Mouse (Mus musculus) urinary bladder, postnatal 25 days (tissue): ENCODE data around the gene Azin2.
A peak's percentile ranks its signal among the peaks of the same experiment; 100 is the strongest.

ENCODE experiments used
- DNase-seq: peaks from one replicate; pipeline ENCODE4 v3.0.0; 2022; ENCODE audit warnings: low spot score

Gene Azin2

DNA sequence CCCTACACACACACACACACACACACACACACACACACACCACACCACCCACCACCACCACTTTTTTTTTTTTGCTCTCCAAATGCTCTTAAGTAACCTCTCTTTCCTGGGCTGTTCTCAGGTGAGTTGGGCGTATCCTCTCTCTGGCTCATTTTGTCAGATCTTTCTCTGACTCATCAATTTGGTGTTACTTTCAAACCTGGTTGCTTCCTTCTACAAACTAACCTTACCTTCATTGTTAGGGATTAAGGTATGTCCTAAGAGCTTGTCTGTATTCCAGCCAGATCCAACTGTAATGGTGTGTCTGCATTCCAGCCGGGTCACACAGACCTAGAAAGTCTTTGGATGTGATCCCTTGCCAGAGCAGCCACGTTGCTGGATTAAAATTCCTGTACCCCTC lies 15.0 kb upstream of the Azin2 start:
- no peak for DNase-seq

DNA sequence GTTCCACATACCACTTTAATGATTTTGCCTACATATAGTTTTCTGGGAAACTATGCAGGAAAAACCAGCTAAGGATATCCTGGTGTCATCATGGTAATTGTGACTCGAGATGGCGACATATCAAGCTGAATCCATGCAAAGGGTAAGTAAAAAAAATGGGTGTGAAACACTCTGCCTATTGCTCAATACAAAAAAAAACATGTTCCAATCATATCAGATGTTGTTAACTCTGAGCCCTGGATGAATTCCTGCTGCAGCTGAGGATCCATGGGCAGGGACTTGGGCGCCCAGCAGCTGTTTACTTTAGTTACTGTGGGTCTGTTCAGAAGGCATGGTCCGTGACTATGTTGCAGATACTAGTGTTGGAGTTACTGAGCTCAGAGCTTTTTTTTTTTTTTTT lies 14.3 kb upstream of the Azin2 start:
- DNase-seq = no peak

DNA sequence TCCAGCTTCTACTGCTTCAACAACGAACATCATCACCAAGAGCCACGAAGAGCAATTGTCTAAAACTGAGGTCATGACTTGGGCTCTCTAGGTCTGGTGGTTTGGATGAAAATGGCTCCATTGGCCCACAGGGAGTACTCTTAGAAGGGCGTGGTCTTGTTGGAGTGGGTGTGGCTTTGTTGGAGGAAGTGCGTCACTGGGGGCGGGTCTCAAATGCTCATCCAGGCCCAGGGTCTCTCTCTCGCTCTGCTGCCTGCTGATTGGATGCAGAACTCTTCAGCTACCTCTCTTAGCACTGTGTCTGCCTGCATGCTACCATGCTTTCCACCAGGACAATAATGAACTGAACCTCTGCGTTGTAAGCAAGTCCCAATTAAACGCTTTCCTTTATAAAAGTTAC lies 12.4 kb upstream of the Azin2 start:
- no peak for DNase-seq

DNA sequence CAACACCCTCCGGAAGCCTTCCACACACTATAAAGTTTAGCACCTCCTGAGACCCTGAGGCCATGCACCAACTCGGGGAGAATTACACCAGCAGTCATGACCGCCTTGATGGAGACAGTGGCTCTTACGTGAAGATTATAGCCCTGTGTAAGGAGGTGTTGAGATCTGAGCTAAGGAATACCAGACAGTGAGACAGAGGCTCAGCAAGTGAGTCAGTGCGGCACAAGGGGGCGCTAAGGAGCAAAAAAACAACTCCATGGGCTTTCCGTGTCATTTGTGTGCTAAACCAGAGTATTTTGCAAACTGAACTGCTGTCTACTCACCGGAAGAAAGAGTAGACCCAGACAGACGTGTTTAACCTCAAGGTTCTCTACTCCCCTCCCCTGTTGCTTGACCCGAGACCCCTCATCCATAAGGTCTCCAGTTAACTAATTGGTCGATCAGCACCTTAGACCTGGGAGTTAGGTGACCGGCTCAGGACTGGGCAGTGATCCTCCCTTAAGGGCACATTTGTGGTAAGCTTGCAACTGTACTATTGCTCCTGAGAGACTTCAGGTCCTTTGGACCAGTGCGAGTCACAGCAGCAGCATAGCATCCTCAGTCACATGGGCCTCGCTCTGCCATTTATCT lies 8.9 kb upstream of the Azin2 start:
- peak; percentile 75 for DNase-seq

DNA sequence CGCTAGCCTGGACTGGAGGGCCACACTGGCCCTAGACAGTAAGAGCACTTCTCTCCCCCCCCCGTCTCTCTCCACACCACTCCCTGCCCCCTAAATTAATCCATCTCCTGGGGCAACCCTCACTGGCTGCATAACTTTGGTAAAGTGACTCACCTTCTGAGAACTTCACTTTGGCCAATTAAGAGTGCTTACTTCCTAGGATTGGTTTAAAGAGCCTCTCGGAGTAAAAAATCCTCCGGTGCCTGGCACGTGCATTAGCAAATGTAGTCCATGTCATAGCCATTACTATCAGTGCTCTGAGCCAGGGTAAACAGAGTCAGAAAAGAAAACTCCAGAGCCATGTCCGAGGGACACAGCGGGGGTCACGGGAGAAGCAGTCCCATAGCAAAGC lies 8.2 kb upstream of the Azin2 start:
- DNase-seq = no peak

DNA sequence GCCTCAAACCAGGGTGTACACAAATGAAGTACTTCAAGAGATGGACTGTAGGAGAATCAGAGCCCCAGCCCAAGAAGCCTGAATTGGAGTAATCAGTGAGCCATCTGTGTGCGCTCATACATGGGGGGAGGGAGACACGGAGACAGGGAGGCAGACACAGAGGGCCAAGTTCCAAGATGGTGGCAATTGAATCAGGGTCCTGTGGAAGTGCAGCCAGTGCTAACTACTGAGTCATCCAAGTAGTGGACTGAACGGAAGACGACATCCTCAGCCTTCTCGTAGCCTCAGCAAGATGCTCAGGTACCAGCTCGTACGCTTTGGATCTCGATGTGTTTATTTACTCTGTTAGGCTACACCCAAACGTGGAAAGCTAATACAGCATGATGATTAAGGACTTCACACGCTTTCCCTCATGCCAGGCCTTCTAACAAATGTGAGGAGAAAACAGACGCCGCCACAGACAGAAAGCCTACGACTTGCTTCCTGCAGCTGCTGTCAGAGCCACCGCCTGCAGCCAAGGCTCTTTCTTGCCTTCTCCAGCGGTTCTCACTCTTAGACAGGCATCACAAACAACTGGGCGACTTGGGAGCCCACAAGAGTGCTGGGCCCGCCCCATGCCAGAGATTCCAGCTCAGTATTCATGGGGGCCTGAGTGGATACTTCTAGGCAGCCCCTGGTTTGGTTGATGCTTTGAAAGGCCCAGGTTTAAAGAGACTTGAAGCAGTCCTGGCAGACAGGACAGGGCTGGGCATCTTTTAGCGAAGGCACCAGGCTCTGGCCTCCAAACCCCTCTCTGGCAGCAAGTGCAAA lies 7.6 kb upstream of the Azin2 start:
- no peak for DNase-seq

DNA sequence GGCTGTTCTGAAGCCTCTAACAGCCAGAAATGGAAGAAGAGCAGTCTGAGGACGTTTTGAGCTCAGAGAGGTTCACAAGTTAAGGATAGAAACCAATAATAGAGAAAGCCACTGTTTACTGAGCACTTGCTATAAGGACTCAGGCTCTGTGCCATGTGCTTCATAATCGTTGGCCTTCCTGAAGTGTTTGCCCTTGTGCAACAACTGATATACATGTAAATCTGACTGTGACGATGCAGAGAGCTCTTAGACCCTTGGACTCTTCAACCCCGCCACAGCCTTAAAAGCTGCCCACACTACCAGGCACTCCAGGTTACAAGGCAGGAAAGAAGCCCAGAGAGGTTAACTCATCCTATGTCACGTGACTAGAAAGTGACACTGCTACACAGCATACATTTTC lies 6.8 kb upstream of the Azin2 start:
- DNase-seq = no peak

DNA sequence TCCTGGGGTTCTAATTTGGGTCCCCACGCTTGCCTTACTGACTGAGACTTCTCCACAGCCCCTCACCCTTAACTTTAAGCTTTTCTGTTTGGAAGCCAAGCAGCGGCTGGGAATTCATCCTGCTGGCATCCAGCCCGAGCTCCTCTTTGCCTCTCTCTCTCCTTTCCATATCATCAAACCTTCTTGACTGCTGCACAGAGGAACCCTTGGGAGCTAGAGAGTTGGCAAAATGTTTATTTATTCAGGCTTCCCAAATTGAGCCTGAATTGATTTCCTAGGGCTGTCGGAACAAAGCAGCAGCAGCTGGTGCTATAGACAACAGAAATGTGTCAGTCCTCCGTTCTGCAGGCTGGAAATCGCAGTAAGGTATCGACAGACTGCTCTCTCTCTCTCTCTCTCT lies 4.5 kb upstream of the Azin2 start:
- DNase-seq = no peak

DNA sequence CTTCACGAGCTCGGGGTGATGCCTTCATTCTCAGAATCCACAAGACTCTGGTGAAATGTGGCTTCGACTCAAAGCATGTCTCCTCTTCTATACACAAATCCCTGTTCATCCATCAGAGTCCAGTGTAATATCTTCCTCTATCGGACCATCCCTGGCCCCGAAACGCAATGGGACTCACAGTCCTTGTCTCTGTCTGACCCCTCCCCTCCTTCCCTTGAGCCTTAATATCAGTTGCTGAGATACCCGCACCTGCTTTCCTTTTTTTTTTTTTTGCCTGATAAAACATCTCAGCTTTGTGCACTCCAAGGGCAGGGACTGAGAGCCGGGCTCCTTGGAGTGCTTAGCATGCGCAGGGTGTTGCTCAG lies 666 bp upstream of the Azin2 start:
- no peak for DNase-seq

DNA sequence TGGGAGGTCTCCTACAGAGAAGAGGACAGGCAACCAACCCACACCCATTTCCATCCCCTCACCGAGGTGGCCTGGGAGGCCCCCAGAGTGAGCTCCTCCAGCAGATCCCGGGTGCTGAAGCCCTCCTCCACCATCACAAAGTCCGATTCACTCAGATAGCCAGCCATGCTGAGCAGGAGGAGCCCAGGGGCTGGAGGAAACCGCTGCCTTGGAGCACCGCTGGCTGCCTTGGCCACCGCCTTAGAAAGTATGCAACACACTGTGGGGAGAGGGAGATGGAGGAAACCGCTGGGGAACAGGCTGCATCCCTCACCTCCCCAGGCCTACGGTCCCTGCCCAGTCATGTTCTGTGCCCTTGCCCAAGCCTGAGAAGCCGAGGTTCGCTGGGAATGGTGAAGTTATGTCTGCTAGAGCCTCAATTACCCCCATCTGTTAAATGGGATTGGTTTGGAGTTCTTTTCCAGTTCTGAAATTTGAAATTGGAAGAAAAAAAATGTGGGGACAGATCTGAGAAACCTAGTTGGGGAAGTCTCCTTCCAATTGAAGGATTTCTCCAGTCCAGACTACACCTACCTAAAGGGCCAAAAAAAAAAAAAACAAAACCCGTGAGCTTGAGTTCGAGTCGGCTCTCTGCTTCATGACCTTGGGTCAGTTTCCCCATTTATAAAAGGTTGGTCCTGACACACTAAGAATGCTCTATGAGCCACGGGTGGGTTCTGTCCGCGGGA lies 777 bp downstream of the Azin2 start:
- no peak for DNase-seq

DNA sequence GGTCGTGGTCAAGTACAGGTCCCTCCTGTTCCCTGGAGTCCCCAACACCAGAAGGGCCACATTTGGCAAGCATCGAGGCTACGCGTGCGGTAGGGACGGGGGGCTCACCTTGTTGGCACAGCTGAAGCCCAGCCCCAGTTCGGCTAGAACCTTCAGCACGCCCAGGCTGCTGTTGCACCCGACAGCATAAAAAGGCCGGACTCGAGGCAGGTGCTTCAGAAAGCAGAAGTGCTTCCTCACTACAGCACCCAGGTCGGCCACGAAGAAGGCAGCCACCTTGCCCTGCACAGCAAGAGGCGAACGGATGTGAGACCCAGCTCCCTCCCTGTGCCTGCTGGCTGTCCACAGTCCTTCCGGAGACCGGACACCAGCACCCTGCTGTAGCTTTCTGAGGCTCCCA lies 2.6 kb downstream of the Azin2 start:
- DNase-seq = no peak

DNA sequence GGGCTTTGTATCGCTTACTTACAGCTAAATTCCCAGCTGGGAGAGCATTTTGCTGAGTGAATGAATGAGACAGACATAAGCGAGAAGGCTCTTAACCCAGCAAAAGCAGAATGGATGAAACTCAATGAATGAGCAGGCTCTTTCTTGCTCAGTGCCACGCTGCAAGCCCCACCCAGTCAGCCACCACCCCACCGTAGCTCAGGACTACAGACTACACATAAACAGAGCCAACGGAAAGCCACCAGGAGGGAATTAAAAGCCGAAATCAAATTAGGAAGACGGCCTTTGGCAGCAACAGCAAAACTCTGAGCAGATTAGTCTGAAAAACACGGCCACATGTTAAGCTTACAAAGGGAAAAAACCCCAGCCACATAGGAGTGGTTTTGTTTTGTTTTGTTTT lies 3.4 kb downstream of the Azin2 start:
- DNase-seq = no peak

DNA sequence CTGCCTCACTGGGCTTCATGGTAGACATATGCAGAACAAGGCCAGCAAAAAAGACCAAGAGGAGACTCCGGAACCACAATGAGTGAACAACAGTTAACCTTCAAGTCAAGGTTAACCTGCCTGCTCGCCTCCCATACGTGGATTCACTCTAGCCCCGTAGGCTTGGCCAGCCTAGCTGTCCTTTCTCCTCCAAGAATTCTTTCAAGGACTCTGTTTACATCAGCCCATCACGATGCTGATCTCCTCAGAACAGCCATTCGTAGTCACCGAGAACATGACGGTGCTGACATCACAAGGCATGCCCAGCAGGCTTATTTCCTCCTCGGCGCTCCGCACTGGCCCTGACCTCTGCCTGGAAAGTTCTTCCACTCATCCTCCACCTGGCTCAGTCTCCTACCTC lies 4.1 kb downstream of the Azin2 start:
- DNase-seq = no peak

DNA sequence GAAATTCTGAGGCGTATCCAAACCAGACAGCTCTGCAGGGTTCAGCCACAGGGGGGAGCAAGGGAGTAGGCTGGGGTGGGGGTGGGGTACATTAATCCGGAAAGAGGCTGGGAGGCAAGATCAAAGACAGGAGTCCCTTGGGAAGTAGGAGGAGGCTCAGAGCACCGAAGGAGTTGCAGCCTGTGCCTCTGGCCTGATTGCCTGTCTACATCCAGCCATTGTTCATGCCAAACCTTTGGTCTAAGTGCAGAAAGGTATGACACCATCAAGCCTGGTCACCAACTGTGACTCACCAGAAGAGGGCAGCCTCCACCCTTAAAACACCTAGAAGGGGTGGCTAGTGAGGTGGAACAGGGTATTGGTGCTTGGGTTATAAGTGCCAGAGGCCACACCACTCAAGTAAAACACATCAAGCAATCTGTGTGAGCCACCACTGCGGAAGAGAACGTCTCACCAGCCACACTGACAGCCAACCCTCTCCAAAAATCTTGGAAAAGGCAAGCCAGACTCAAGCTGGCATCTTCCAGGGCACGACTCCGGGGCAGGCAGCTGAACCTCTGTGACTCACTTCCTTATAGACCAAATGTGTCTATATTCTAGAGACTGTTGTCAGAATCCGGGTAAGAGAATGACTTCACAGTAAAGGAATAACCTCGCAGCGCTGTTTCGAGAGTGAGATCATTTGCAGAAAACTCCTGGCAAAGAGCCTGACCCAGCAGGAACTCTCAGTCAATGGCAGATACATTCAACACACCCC lies 4.9 kb downstream of the Azin2 start:
- DNase-seq = peak; percentile 36

DNA sequence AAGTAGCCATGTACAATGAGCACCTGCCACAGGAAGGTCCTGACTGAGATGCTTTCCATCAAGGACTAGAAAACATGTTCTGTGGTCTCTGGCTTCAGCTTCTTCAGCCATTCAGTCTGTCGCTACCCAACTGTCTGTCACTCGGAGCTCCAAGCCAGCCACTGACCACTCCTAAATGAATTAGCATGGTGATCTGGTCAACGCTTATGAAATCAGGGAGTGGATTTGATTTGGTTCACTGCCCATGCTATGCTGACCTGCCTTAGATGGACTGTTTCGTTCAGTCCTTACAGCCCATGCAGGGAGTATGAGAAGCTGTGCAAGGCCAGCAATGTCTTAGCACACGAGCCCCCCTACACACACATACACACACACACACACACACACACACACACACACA lies 8.4 kb downstream of the Azin2 start:
- DNase-seq = no peak

DNA sequence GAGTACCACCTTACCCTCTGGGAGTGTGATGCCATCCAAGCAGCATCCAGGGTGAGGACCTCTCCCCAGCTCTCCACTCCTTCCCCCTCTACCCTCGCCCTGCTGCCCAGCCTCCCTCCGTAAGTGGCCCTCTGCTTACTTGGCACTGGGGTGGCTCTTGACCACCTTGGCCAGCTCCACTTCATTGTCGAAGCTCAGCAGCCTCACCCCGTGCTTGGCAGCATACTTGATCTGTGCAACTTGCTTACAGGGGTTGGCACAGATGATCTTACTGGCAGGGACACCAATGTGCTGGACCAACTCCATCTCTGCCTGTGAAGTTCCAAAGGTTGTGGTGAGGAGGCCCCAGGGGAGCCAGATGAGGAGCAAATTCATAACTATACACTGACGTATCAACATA lies 11.8 kb downstream of the Azin2 start:
- DNase-seq = no peak

DNA sequence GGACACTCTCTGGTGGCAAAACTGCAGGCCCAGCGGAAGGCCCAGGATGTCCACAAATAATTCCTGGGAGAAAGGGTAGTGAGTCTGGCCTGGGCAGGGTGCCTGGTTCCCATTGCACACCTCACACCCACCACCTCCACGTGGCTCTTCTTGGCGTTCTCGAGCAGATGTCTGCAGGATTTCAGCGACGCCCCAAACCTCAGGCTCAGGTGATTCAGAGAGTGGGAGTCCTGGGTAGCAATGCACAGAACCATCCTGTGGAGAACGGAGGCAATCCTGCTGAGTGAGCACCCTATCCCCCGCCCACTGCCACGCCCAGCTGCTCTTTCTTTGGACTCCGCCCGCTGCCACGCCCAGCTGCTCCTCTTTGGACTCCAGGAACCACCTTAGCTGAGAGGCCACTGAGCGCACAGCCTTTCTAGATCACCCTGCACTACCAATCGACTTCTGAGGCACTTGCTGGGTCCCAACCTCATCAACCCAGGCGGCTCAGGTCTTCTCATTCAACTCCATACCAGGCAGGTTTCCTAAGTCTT lies 12.7 kb downstream of the Azin2 start:
- no peak for DNase-seq

DNA sequence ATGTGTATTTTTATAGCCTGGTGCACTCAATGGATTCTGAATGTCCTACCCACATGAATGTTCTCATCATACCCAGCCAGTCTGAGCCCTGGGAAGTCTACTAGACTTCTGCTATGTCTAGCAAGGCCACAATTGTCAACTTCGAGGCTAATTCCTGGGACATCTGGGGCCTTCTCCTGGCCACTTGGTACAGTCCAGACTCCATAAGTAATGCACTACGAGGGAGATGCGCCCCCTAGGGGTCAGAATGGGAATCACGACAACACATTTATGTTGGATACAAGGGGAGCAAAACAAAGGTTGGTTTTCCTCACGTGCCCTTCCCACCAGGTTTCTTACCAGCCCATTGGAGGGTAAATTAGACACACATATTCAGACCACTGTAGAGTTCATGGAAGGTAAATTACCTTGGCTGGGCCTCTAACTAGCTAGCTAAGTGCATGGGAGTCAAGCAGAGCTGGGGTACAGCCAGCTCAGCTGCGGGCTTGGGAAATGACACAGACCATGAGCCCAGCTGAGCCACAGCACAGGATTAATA lies 14.0 kb downstream of the Azin2 start:
- peak; percentile 54 for DNase-seq

DNA sequence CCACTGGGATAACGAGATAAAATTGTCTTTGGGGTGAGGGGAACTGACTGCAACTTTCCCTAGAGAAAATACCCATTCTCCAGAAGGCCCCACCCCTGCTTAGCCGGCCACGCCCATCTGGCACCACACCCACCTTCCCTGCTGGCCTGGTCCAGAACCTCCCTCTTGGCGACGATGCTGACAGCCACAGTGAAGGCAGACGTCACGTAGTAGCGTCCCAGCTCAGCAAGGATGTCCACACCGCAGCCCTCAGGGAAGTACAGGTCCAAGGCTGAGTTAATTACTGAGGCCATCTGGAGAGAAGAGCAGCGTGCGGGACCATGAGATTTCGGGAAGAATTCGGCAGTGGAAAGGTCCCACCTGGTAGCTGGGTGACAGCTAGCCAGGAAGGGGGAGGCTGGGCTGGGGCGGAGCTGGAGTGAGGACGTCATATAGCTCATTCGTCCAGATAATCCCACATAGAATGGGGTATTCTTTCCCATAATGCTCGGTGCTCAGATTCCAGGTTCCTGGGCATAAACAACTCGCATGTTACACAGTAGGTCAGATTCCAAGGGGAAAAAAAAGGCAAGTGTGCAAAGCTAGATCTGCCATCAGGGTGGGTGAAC lies 14.8 kb downstream of the Azin2 start:
- no peak for DNase-seq

DNA sequence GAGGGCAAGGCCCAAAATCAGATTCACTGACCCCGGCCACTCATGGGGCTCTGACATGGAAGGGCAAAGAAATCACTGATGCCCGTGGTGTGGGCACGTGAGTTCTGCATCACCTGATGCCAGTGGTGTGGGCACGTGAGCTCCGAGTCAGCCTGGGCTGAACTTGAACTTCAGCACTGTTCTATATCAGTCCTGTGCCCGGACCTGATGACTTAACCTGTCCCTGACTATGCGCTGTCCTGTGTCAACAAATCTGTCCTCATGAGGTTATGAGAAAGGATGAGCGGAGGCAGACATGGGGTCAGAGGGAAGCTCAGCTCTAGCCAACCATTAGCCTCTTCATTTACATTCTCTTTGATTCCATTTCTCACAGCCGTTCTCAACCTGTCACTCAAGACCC lies 15.5 kb downstream of the Azin2 start:
- no peak for DNase-seq

DNA sequence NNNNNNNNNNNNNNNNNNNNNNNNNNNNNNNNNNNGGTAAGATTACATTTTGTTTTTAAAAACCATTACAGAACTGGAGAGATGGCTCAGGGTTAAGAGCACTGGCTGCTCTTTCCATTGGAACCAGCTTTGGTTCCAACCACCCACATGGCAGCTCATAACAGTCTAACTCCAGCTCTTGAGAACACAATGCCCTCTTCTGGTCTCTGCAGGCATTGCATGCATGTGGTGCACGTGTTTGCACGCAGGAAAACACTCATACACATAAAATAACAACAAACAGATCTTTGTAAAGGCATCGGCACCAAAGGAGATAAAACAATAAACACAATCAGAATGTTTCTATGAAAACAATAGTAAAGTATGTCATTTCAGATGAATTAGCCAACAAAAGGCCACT lies 19.9 kb downstream of the Azin2 start:
- DNase-seq = no peak

DNA sequence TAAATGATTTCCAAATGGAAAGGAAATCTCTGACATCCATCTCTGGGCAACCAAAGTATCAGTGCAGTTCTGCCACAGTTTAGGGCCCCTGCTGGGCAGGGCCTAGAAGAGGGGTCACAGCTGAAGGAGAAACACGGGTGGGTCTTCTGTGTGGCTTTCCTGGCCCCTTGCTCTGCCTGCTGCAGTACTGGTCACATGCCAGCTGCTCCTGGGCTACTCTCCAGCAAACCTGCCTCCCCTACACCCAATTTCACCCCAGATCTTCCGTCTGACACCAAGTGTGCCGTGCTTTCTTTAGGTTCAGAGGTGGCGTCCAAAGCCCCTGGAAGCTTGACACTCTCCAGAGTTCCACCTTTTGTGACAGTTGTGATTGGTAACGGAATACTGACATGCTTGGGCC lies 26.6 kb downstream of the Azin2 start:
- no peak for DNase-seq
